Mouse (Mus musculus) embryonic facial prominence, embryonic 11.5 days (tissue): ENCODE results near the gene Comt. TPM values are rescaled to one million over a fixed set of nuclear protein-coding genes. Genes with fewer than 3 reads are reported as not detected.

Experiments
- ATAC-seq: fragments of 200-750 bp; cut with Nextera tagmentation; replicated peaks from 2 replicates; pipeline ENCODE4 v1.8.0; 2017; ENCODE audit warnings: low read depth; ENCODE audit not compliant: insufficient number of reproducible peaks, low FRiP score, low TSS enrichment
- DNase-seq: peaks from one replicate; pipeline ENCODE4 v3.0.0-alpha.2; 2015; ENCODE audit warnings: low spot score
- H3K27ac ChIP-seq: fragments of 300-500 bp; sonication (generic); replicated peaks from 2 replicates; pipeline ENCODE4 v1.5.1; 2014; ENCODE audit warnings: mild to moderate bottlenecking, low read depth, low read length, control low read depth
- H3K27me3 ChIP-seq: fragments of 300-500 bp; sonication (generic); 2 replicates; pipeline ENCODE4 v1.6.1; 2014; ENCODE audit warnings: mild to moderate bottlenecking, low read length, moderate library complexity, mixed read lengths; ENCODE audit not compliant: control insufficient read depth, insufficient read depth
- H3K36me3 ChIP-seq: fragments of 300-500 bp; sonication (generic); replicated peaks from 2 replicates; pipeline ENCODE4 v1.6.1; 2014; ENCODE audit warnings: low read depth, mild to moderate bottlenecking, low read length, moderate library complexity, mixed read lengths; ENCODE audit not compliant: control insufficient read depth, insufficient read depth
- H3K4me1 ChIP-seq: fragments of 300-500 bp; sonication (generic); 2 replicates; pipeline ENCODE4 v1.6.1; 2014; ENCODE audit warnings: low read length, mixed read lengths; ENCODE audit not compliant: control insufficient read depth, insufficient read depth
- H3K4me2 ChIP-seq: fragments of 300-500 bp; sonication (generic); 2 replicates; pipeline ENCODE4 v1.6.1; 2014; ENCODE audit warnings: low read depth, mild to moderate bottlenecking, control low read depth, low read length, moderate library complexity
- H3K4me3 ChIP-seq: fragments of 300-500 bp; sonication (generic); 2 replicates; pipeline ENCODE4 v1.5.1; 2014; ENCODE audit warnings: low read depth, low read length, control low read depth
- H3K9ac ChIP-seq: fragments of 300-500 bp; sonication (generic); replicated peaks from 2 replicates; pipeline ENCODE4 v1.6.1; 2014; ENCODE audit warnings: mild to moderate bottlenecking, control low read depth, low read length
- H3K9me3 ChIP-seq: fragments of 300-500 bp; sonication (generic); replicated peaks from 2 replicates; pipeline ENCODE4 v1.6.1; 2016; ENCODE audit warnings: mild to moderate bottlenecking, low read length, inconsistent platforms, mixed read lengths; ENCODE audit not compliant: control insufficient read depth
- WGBS: fragments of 180-500 bp; shearing (Covaris S2); extraction: QIAGEN DNeasy Blood & Tissue Kit; methylation state at CpG from one replicate; pipeline ENCODE4 v1.1.7; 2014; 5-methylcytosine and 5-hydroxymethylcytosine counted together
- polyA plus RNA-seq: library from polyadenylated mRNA; unstranded; fragments of >200 nt; fragmentation: Nextera tagmentation; extraction: Ambion mirVana; gene quantifications from 2 replicates; pipeline ENCODE4 v1.2.1, GENCODE M21; 2014

Gene Comt
- 47.4 and 49.3 TPM in 2 replicates for polyA plus RNA-seq

- no peaks in the 10 kb centered on the region for H3K36me3 ChIP-seq
- H3K9ac ChIP-seq: peak within 1 kb of the TSS; percentile 91
- ATAC-seq (no peak), DNase-seq (no peak)
- WGBS: 60% methylated on average over 5 of the region's 5 CpGs
- no peaks in the 10 kb centered on the region for H3K27me3 ChIP-seq
- H3K9me3 ChIP-seq: no peaks in the 10 kb centered on the region
- peak within 1 kb of the TSS; percentile 84 for H3K4me3 ChIP-seq
- H3K27ac ChIP-seq: peak within 1 kb of the TSS; percentile 52
- peak within 1 kb of the TSS; percentile 78 for H3K4me2 ChIP-seq
- H3K4me1 ChIP-seq: no peaks in the 10 kb centered on the region; the same call in 1 of the 2 replicates
Observed at GRCm38 (mm10) chr16:18426802-18427280, at the start of gene Comt. TSS of gene Comt (minus strand) at chr16:18426852.

DNA sequence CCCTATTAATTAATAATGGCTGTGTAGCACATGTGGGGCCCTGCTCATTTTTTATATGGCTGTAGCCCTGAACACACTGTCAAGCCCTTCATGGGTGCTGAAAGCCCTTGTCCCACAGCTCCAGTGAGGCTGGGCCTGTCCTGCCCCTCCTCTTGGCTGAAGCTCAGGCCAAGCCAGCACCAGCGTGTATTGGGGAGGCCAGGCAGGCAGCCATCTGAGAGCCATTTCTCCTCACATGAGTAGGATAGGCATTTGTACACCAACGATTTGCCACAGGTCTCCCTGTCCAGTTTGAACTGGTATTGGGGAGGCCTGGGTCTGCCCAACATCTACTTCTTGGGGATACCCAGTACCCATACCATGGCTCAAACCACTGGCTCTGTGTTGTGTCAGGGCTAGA is 47.4 kb upstream of the Comt start:
- DNase-seq (no peak), ATAC-seq (no peak)
- H3K27me3 ChIP-seq: no peaks in the 10 kb centered on the region
- H3K4me3 ChIP-seq: no peak overlapping the region
- H3K4me1 ChIP-seq: no peaks in the 10 kb centered on the region; the same call in 1 of the 2 replicates
- H3K36me3 ChIP-seq: no peaks in the 10 kb centered on the region
- no peak overlapping the region for H3K27ac ChIP-seq
- H3K4me2 ChIP-seq: no peak overlapping the region
- no peak overlapping the region for H3K9ac ChIP-seq
- H3K9me3 ChIP-seq: no peaks in the 10 kb centered on the region
- WGBS: 90% methylated on average over 2 of the region's 2 CpGs

GRCm38 (mm10) chr16:18472976-18473375 is 46.3 kb upstream of the Comt start:
- WGBS: 90% methylated on average over 8 of the region's 8 CpGs
- no peaks in the 10 kb centered on the region; the same call in 1 of the 2 replicates for H3K4me1 ChIP-seq
- no peak for DNase-seq
- no peaks in the 10 kb centered on the region for H3K27me3 ChIP-seq
- no peak overlapping the region for H3K4me3 ChIP-seq
- no peak for ATAC-seq
- H3K4me2 ChIP-seq: no peak overlapping the region
- no peaks in the 10 kb centered on the region for H3K9me3 ChIP-seq
- H3K36me3 ChIP-seq: no peaks in the 10 kb centered on the region
- no peak overlapping the region for H3K9ac ChIP-seq
- no peak overlapping the region for H3K27ac ChIP-seq

- Histone ChIP-seq H3K4me3 (no peak overlapping the region), H3K4me2 (no peak overlapping the region), H3K9ac (no peak overlapping the region), H3K4me1 (no peaks in the 10 kb centered on the region; the same call in 1 of the 2 replicates), H3K27me3 (no peaks in the 10 kb centered on the region), H3K9me3 (no peaks in the 10 kb centered on the region), H3K36me3 (no peaks in the 10 kb centered on the region), H3K27ac (no peak overlapping the region)
- ATAC-seq (no peak), DNase-seq (no peak)
- WGBS: 64% methylated on average over 4 of the region's 4 CpGs
Observed at GRCm38 (mm10) chr16:18472416-18472815, 45.8 kb upstream of the Comt start.

DNA sequence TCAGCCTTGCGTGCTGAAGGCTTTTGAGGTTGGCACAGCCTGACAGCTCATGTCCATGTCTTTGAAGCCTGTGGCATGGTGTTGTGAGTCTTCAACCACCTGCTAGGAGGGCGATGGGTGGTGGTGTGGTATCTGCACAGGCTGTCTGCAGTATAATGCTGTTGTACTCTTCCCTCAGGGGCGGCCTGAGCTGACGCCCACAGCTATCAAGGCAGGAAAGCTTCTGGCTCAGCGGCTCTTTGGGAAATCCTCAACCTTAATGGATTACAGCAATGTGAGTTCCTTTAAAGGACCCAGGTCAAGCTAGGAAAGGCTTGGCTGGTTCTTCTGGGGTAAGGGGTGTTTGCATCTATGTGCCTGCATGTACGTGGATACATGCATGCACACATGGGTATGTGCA is 45.3 kb upstream of the Comt start:
- no peak overlapping the region for H3K4me3 ChIP-seq
- no peak for ATAC-seq
- no peaks in the 10 kb centered on the region for H3K36me3 ChIP-seq
- no peaks in the 10 kb centered on the region; the same call in 1 of the 2 replicates for H3K4me1 ChIP-seq
- no peak overlapping the region for H3K9ac ChIP-seq
- WGBS: 79% methylated on average over 6 of the region's 6 CpGs
- no peaks in the 10 kb centered on the region for H3K27me3 ChIP-seq
- H3K9me3 ChIP-seq: no peaks in the 10 kb centered on the region
- DNase-seq: no peak
- no peak overlapping the region for H3K27ac ChIP-seq
- H3K4me2 ChIP-seq: no peak overlapping the region

- Histone ChIP-seq H3K4me1 (no peaks in the 10 kb centered on the region; the same call in 1 of the 2 replicates), H3K4me2 (no peak overlapping the region), H3K36me3 (no peaks in the 10 kb centered on the region), H3K27me3 (no peaks in the 10 kb centered on the region), H3K9ac (no peak overlapping the region), H3K4me3 (no peak overlapping the region), H3K9me3 (no peaks in the 10 kb centered on the region), H3K27ac (no peak overlapping the region)
- DNase-seq (no peak), ATAC-seq (no peak)
- 73% methylated on average over 11 of the region's 11 CpGs for WGBS
Observed at GRCm38 (mm10) chr16:18471381-18471955, 44.8 kb upstream of the Comt start.

DNA sequence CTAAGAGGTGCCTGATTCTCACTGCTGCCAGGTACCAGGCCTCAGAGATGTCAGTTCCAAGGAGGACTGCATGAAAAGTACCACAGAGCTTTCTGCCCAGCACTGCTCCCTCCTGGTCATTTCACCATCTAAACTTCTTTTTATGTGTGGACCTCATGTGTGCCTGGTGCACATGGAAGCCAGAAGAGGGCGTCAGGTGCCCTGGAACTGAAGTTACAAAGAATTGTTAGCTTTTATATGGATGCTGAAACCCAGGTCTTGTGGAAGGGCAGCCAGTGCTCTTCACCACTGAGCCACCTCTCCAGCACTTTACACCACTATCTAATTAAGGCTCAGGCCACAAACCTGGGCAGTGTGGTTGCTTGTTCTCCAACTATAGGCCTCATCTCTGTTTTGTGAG is 44.2 kb upstream of the Comt start:
- no peak overlapping the region for H3K27ac ChIP-seq
- H3K4me2 ChIP-seq: no peak overlapping the region
- DNase-seq (no peak), ATAC-seq (no peak)
- no peaks in the 10 kb centered on the region; the same call in 1 of the 2 replicates for H3K4me1 ChIP-seq
- 67% methylated on average over 1 of the region's 1 CpGs for WGBS
- no peak overlapping the region for H3K9ac ChIP-seq
- H3K9me3 ChIP-seq: no peaks in the 10 kb centered on the region
- H3K4me3 ChIP-seq: no peak overlapping the region
- no peaks in the 10 kb centered on the region for H3K27me3 ChIP-seq
- no peaks in the 10 kb centered on the region for H3K36me3 ChIP-seq

GRCm38 (mm10) chr16:18464271-18464670 is 37.6 kb upstream of the Comt start:
- Histone ChIP-seq H3K36me3 (no peaks in the 10 kb centered on the region), H3K9ac (no peak overlapping the region), H3K27me3 (no peaks in the 10 kb centered on the region), H3K4me2 (no peak overlapping the region), H3K4me3 (no peak overlapping the region), H3K4me1 (peaks cover 8% of the 10 kb centered on the region), H3K9me3 (no peaks in the 10 kb centered on the region), H3K27ac (no peak overlapping the region)
- ATAC-seq (no peak), DNase-seq (no peak)
- 65% methylated on average over 3 of the region's 3 CpGs for WGBS
